Comparison of ENCODE assay signal across 9 mouse cellular contexts in genomic region chr14:20873307-20873706, GRCm38 (mm10). TPM values are rescaled to one million over a fixed set of nuclear protein-coding genes. Genes with fewer than 3 reads are reported as not detected.
DNase-seq lines count a peak whose midpoint lies in the region; ATAC-seq lines count a peak whose summit lies in the region.
"Had no signal": no experiment of that assay in that cellular context is flagged by ENCODE, and none has a peak within 500 bp of the region (broad histone marks: within the 10 kb centered on the region; RNA-seq: fewer than 3 reads in every experiment).

No protein-coding gene starts in this region.

- H3K9me3 ChIP-seq in embryonic facial prominence, embryonic 11.5 days (replicated peaks; ENCODE audit: control insufficient read depth, low read length), result no peaks in the 10 kb centered on the region
- no peaks in the 10 kb centered on the region for H3K9me3 ChIP-seq in liver, embryonic 13.5 days (replicated peaks)

- no peak for ATAC-seq in embryonic facial prominence, embryonic 11.5 days (replicated peaks; ENCODE audit: insufficient number of reproducible peaks, low FRiP score, low TSS enrichment, low read depth)
- ATAC-seq in liver, embryonic 13.5 days (ENCODE audit: low read depth), result peak; percentile 43; the same call in 1 of the 2 replicates

- H3K27me3 ChIP-seq in embryonic facial prominence, embryonic 11.5 days (ENCODE audit: control insufficient read depth, insufficient read depth, low read length), result no peaks in the 10 kb centered on the region
- no peaks in the 10 kb centered on the region for H3K27me3 ChIP-seq in liver, embryonic 13.5 days

- H3K4me1 ChIP-seq in embryonic facial prominence, embryonic 11.5 days (ENCODE audit: control insufficient read depth, insufficient read depth, low read length), result no peaks in the 10 kb centered on the region
- peaks cover 12% of the 10 kb centered on the region for H3K4me1 ChIP-seq in liver, embryonic 13.5 days (replicated peaks)

- 2% methylated on average over 8 of the region's 8 CpGs for WGBS in embryonic facial prominence, embryonic 11.5 days
- WGBS in liver, embryonic 13.5 days (ENCODE audit: insufficient replicate concordance), result 2% methylated on average over 8 of the region's 8 CpGs

- H3K9ac ChIP-seq in embryonic facial prominence, embryonic 11.5 days (replicated peaks; ENCODE audit: low read length), result no peak overlapping the region
- peak overlapping the region; percentile 42 for H3K9ac ChIP-seq in liver, embryonic 13.5 days

- peak; percentile 90 for DNase-seq in CD4-positive, CD25-positive, alpha-beta regulatory T cell, adult 2 months (ENCODE audit: low read depth, low spot score)
- DNase-seq in adrenal gland, postnatal 25 days, result peak; percentile 84
- DNase-seq in embryonic facial prominence, embryonic 11.5 days (ENCODE audit: low spot score), result peak; percentile 89
- DNase-seq in heart, adult 9 months (ENCODE audit: low spot score in 2 of 2), result peak; percentile 53 to 88
- DNase-seq in kidney, postnatal 25 days, result peak; percentile 87 to 97
- peak; percentile 59 for DNase-seq in liver, embryonic 13.5 days
- peak; percentile 71 for DNase-seq in ovary, adult 18-20 months (ENCODE audit: low spot score)
- peak; percentile 19 to 38 for DNase-seq in thymus, adult 18-20 months

- no peaks in the 10 kb centered on the region for H3K36me3 ChIP-seq in embryonic facial prominence, embryonic 11.5 days (replicated peaks; ENCODE audit: control insufficient read depth, insufficient read depth, low read depth, low read length)
- no peaks in the 10 kb centered on the region for H3K36me3 ChIP-seq in liver, embryonic 13.5 days

- H3K27ac ChIP-seq in embryonic facial prominence, embryonic 11.5 days (replicated peaks; ENCODE audit: low read depth, low read length), result no peak overlapping the region
- no peak overlapping the region for H3K27ac ChIP-seq in liver, embryonic 13.5 days
- H3K27ac ChIP-seq: macrophage had no signal

- H3K4me2 ChIP-seq in embryonic facial prominence, embryonic 11.5 days (ENCODE audit: low read depth, low read length), result no peak overlapping the region
- peak overlapping the region; percentile 47 for H3K4me2 ChIP-seq in liver, embryonic 13.5 days

- H3K4me3 ChIP-seq in embryonic facial prominence, embryonic 11.5 days (ENCODE audit: low read depth, low read length), result no peak overlapping the region
- no peak overlapping the region; the same call in 1 of the 2 replicates for H3K4me3 ChIP-seq in liver, embryonic 13.5 days (replicated peaks)

RNA-seq across cellular contexts. Expression of gene Plau, which starts 36.8 kb away (rescaled TPM):
- 14.2 and 21.2 TPM in 2 replicates for total RNA-seq in adrenal gland, postnatal 25 days (2021)
- 0.83 and 1.0 TPM in 2 replicates for polyA plus RNA-seq in embryonic facial prominence, embryonic 11.5 days (2014; fragmentation: Nextera tagmentation; extraction: Ambion mirVana)
- 0.74 and 0.76 TPM in 2 replicates for polyA plus RNA-seq in liver, embryonic 13.5 days (2015; fragmentation: Nextera tagmentation; extraction: Ambion mirVana)

RNA-seq across cellular contexts. Expression of gene Vcl, which starts 55.9 kb away (rescaled TPM):
- total RNA-seq in adrenal gland, postnatal 25 days (2021), result 91.6 and 100 TPM in 2 replicates
- polyA plus RNA-seq in embryonic facial prominence, embryonic 11.5 days (2014; fragmentation: Nextera tagmentation; extraction: Ambion mirVana), result 40.4 and 43.8 TPM in 2 replicates
- polyA plus RNA-seq in liver, embryonic 13.5 days (2015; fragmentation: Nextera tagmentation; extraction: Ambion mirVana), result 17.0 and 24.6 TPM in 2 replicates

Comparison
In these comparisons a context has a peak if more than half of its experiments do, and no peak if none do; other contexts are left out.
1. DNase-seq: peak in every context shown above with its lines; median percentile 92 in kidney, postnatal 25 days; 90 in CD4-positive, CD25-positive, alpha-beta regulatory T cell, adult 2 months; 89 in embryonic facial prominence, embryonic 11.5 days; 84 in adrenal gland, postnatal 25 days; 71 in ovary, adult 18-20 months; 70 in heart, adult 9 months; 59 in liver, embryonic 13.5 days; 28 in thymus, adult 18-20 months.